Mouse (Mus musculus): ENCODE results near the gene Fam114a1. TPM values are rescaled to one million over a fixed set of nuclear protein-coding genes. Genes with fewer than 3 reads are reported as not detected.

Fam114a1 gene
- total RNA-seq, 4 experiments from 2014 or later = 13.7 to 18.0 (median 15.7) TPM

GRCm38 (mm10) chr5:65005251-65005650 is 35.4 kb downstream of the Fam114a1 start:
- no peak for DNase-seq (ENCODE audit: low spot score)

- DNase-seq (ENCODE audit: low spot score) = no peak
Measured at GRCm38 (mm10) chr5:65006011-65006491, 36.2 kb downstream of the Fam114a1 start.

GRCm38 (mm10) chr5:65011901-65012573 is 42.2 kb downstream of the Fam114a1 start:
- no peak for DNase-seq (ENCODE audit: low spot score)

- DNase-seq (ENCODE audit: low spot score) = no peak
Measured at GRCm38 (mm10) chr5:65015508-65015907, 45.6 kb downstream of the Fam114a1 start.

GRCm38 (mm10) chr5:65019109-65019508 is 49.2 kb downstream of the Fam114a1 start:
- DNase-seq (ENCODE audit: low spot score) = no peak

- no peak for DNase-seq (ENCODE audit: low spot score)
Measured at GRCm38 (mm10) chr5:65019823-65020222, 50.0 kb downstream of the Fam114a1 start.

GRCm38 (mm10) chr5:65022006-65022405 is 52.1 kb downstream of the Fam114a1 start:
- DNase-seq (ENCODE audit: low spot score) = no peak

- no peak for DNase-seq (ENCODE audit: low spot score)
Measured at GRCm38 (mm10) chr5:65024641-65025040, 54.8 kb downstream of the Fam114a1 start.

- DNase-seq (ENCODE audit: low spot score) = no peak
Measured at GRCm38 (mm10) chr5:65025916-65026315, 56.0 kb downstream of the Fam114a1 start.

- no peak for DNase-seq (ENCODE audit: low spot score)
Measured at GRCm38 (mm10) chr5:65026776-65027175, 56.9 kb downstream of the Fam114a1 start.

GRCm38 (mm10) chr5:65028019-65028418 is 58.1 kb downstream of the Fam114a1 start:
- no peak for DNase-seq (ENCODE audit: low spot score)

GRCm38 (mm10) chr5:65036597-65036996 is 66.7 kb downstream of the Fam114a1 start:
- DNase-seq (ENCODE audit: low spot score) = no peak

GRCm38 (mm10) chr5:65038305-65038704 is 68.4 kb downstream of the Fam114a1 start:
- no peak for DNase-seq (ENCODE audit: low spot score)

GRCm38 (mm10) chr5:65038811-65039571 is 69.1 kb downstream of the Fam114a1 start:
- DNase-seq (ENCODE audit: low spot score) = peak; percentile 21

- DNase-seq (ENCODE audit: low spot score) = no peak
Measured at GRCm38 (mm10) chr5:65040463-65040862, 70.6 kb downstream of the Fam114a1 start.

- no peak for DNase-seq (ENCODE audit: low spot score)
Measured at GRCm38 (mm10) chr5:65043407-65043895, 73.6 kb downstream of the Fam114a1 start.

- DNase-seq (ENCODE audit: low spot score) = no peak
Measured at GRCm38 (mm10) chr5:65045642-65046370, 75.9 kb downstream of the Fam114a1 start.

GRCm38 (mm10) chr5:65046442-65047284 is 76.8 kb downstream of the Fam114a1 start:
- no peak for DNase-seq (ENCODE audit: low spot score)

GRCm38 (mm10) chr5:65047285-65047855 is 77.5 kb downstream of the Fam114a1 start:
- no peak for DNase-seq (ENCODE audit: low spot score)

GRCm38 (mm10) chr5:65049880-65050279 is 80.0 kb downstream of the Fam114a1 start:
- no peak for DNase-seq (ENCODE audit: low spot score)

GRCm38 (mm10) chr5:65051513-65051912 is 81.6 kb downstream of the Fam114a1 start:
- DNase-seq (ENCODE audit: low spot score) = no peak

Measured in heart, adult 8-10 months (tissue).